Mouse (Mus musculus) liver, embryonic 16.5 days (tissue): Measurements from ENCODE around the gene Zfp715. TPM values are rescaled to one million over a fixed set of nuclear protein-coding genes. Genes with fewer than 3 reads are reported as not detected.

Experiments
- ATAC-seq: fragments of 200-750 bp; cut with Nextera tagmentation; 2 replicates; pipeline ENCODE4 v1.8.0; 2017; ENCODE audit warnings: low read depth, mild to moderate bottlenecking, moderate number of reproducible peaks, moderate library complexity
- H3K27ac ChIP-seq: fragments of 300-500 bp; sonication (generic); 2 replicates; pipeline ENCODE4 v1.5.1; 2014; ENCODE audit warnings: mild to moderate bottlenecking, low read length
- H3K27me3 ChIP-seq: fragments of 300-500 bp; sonication (generic); 2 replicates; pipeline ENCODE4 v1.6.1; 2014; ENCODE audit warnings: low read depth, low read length, mixed read lengths; ENCODE audit not compliant: control insufficient read depth, insufficient read depth
- H3K36me3 ChIP-seq: fragments of 300-500 bp; sonication (generic); 2 replicates; pipeline ENCODE4 v1.6.1; 2014; ENCODE audit warnings: mild to moderate bottlenecking; ENCODE audit not compliant: control insufficient read depth, insufficient read depth
- H3K4me1 ChIP-seq: fragments of 300-500 bp; sonication (generic); 2 replicates; pipeline ENCODE4 v1.6.1; 2014; ENCODE audit warnings: low read depth, low read length, mixed read lengths; ENCODE audit not compliant: control insufficient read depth
- H3K4me2 ChIP-seq: fragments of 300-500 bp; sonication (generic); 2 replicates; pipeline ENCODE4 v1.6.1; 2014; ENCODE audit warnings: low read depth, low read length, mixed read lengths
- H3K4me3 ChIP-seq: fragments of 300-500 bp; sonication (generic); 2 replicates; pipeline ENCODE4 v1.5.1; 2014; ENCODE audit warnings: low read depth, mild to moderate bottlenecking, low read length
- H3K9ac ChIP-seq: fragments of 300-500 bp; sonication (generic); 2 replicates; pipeline ENCODE4 v1.6.1; 2014; ENCODE audit warnings: low read depth, low read length
- H3K9me3 ChIP-seq: fragments of 300-500 bp; sonication (generic); replicated peaks from 2 replicates; pipeline ENCODE4 v1.6.1; 2016; ENCODE audit warnings: low read length; ENCODE audit not compliant: control insufficient read depth
- WGBS: fragments of 180-500 bp; shearing (Covaris S2); extraction: QIAGEN DNeasy Blood & Tissue Kit; methylation state at CpG from one replicate; pipeline ENCODE4 v1.1.7; 2014; ENCODE audit not compliant: insufficient replicate concordance; 5-methylcytosine and 5-hydroxymethylcytosine counted together
- polyA plus RNA-seq: library from polyadenylated mRNA; unstranded; fragments of >200 nt; fragmentation: Nextera tagmentation; extraction: Ambion mirVana; gene quantifications from 2 replicates; pipeline ENCODE4 v1.2.1, GENCODE M21; 2015

Gene Zfp715
- polyA plus RNA-seq, 1 experiment from 2014 or later = 4.5 TPM

- peaks cover 7% of the 10 kb centered on the region for H3K4me1 ChIP-seq
- WGBS = 44% methylated on average over 1 of the region's 1 CpGs
- no peak overlapping the region for H3K9ac ChIP-seq
- no peak overlapping the region for H3K4me3 ChIP-seq
- no peak overlapping the region for H3K4me2 ChIP-seq
- no peaks in the 10 kb centered on the region for H3K9me3 ChIP-seq
- H3K27ac ChIP-seq = no peak overlapping the region
- no peaks in the 10 kb centered on the region for H3K27me3 ChIP-seq
- no peaks in the 10 kb centered on the region for H3K36me3 ChIP-seq
- ATAC-seq = no peak
These were observed 33.5 kb upstream of the Zfp715 start for GRCm38 (mm10) chr7:43346571-43346970.

- no peaks in the 10 kb centered on the region for H3K9me3 ChIP-seq
- 0 out of 2 replicates have a peak, but pooled peaks have one; percentile 35 for ATAC-seq
- peaks cover 4% of the 10 kb centered on the region; the same call in 1 of the 2 replicates for H3K4me1 ChIP-seq
- no peak overlapping the region for H3K4me3 ChIP-seq
- H3K27me3 ChIP-seq = no peaks in the 10 kb centered on the region
- no peak overlapping the region for H3K9ac ChIP-seq
- no peaks in the 10 kb centered on the region for H3K36me3 ChIP-seq
- H3K27ac ChIP-seq = no peak overlapping the region
- no peak overlapping the region for H3K4me2 ChIP-seq
- WGBS = 58% methylated on average over 4 of the region's 4 CpGs
These were observed 33.1 kb upstream of the Zfp715 start for GRCm38 (mm10) chr7:43346148-43346547.

GRCm38 (mm10) chr7:43344491-43344890 lies 31.4 kb upstream of the Zfp715 start:
- no peak overlapping the region for H3K27ac ChIP-seq
- no peak overlapping the region for H3K4me2 ChIP-seq
- ATAC-seq = no peak
- no peak overlapping the region for H3K4me3 ChIP-seq
- H3K27me3 ChIP-seq = no peaks in the 10 kb centered on the region
- H3K9me3 ChIP-seq = no peaks in the 10 kb centered on the region
- no peaks in the 10 kb centered on the region for H3K36me3 ChIP-seq
- 64% methylated on average over 4 of the region's 4 CpGs for WGBS
- no peak overlapping the region for H3K9ac ChIP-seq
- no peaks in the 10 kb centered on the region for H3K4me1 ChIP-seq

DNA sequence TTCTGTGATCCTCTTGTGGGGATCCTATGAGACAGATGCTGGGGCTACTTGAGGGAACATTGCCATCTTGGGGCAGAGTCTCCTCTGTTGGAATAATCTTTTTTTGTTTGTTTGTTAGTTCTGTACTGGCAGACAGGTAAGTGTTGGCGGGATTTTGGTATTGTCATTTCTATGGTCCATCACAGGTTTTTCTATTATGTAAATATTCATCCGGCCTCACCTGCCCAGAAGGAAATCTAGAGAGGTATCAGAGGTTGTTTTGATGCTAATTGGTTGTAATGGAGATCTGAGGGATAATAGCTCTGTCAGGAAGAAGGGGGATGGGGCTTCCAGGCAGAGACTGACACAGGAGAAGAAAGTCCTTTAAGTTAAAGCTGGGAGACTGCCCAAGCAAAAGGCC lies 30.9 kb upstream of the Zfp715 start:
- WGBS = 70% methylated on average over 2 of the region's 2 CpGs
- H3K36me3 ChIP-seq = no peaks in the 10 kb centered on the region

GRCm38 (mm10) chr7:43343191-43343590 lies 30.1 kb upstream of the Zfp715 start:
- no peaks in the 10 kb centered on the region for H3K9me3 ChIP-seq
- 26% methylated on average over 5 of the region's 5 CpGs for WGBS
- H3K27me3 ChIP-seq = no peaks in the 10 kb centered on the region
- H3K4me2 ChIP-seq = no peak overlapping the region
- no peaks in the 10 kb centered on the region for H3K36me3 ChIP-seq
- H3K27ac ChIP-seq = no peak overlapping the region
- H3K4me1 ChIP-seq = no peaks in the 10 kb centered on the region
- ATAC-seq = no peak
- no peak overlapping the region for H3K9ac ChIP-seq
- no peak overlapping the region for H3K4me3 ChIP-seq

More for the DNA sequence above, 30.9 kb upstream of the Zfp715 start:
- H3K27ac ChIP-seq = no peak overlapping the region
- H3K4me1 ChIP-seq = no peaks in the 10 kb centered on the region
- H3K4me3 ChIP-seq = no peak overlapping the region
- H3K4me2 ChIP-seq = no peak overlapping the region
- ATAC-seq = no peak
- H3K27me3 ChIP-seq = no peaks in the 10 kb centered on the region
- H3K9ac ChIP-seq = no peak overlapping the region
- H3K9me3 ChIP-seq = no peaks in the 10 kb centered on the region

DNA sequence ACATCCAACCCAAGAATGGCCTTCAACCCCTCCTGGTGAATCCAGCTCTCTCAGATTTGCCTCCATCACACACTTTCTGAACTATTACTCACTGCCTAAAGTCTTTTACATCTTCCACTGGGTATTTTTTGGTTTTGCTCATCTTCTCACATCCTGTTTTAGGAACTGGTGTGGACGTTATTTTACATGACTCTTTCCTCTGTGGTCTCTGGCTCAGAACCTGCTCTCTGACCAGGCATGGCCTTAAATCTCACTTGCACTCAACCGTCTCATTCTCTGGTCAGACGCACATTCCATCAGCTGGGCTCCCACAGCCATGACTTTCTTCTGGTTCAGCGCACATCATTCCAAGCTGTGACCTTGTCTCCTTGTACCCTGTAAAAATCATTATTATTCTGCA lies 27.7 kb upstream of the Zfp715 start:
- H3K36me3 ChIP-seq = no peaks in the 10 kb centered on the region
- H3K27ac ChIP-seq = no peak overlapping the region
- H3K4me1 ChIP-seq = no peaks in the 10 kb centered on the region
- H3K4me3 ChIP-seq = no peak overlapping the region
- no peak overlapping the region for H3K4me2 ChIP-seq
- H3K9ac ChIP-seq = no peak overlapping the region
- no peaks in the 10 kb centered on the region for H3K9me3 ChIP-seq
- WGBS = 56% methylated on average over 4 of the region's 4 CpGs
- H3K27me3 ChIP-seq = no peaks in the 10 kb centered on the region
- ATAC-seq = no peak

- Histone ChIP-seq H3K4me1 (no peaks in the 10 kb centered on the region), H3K4me3 (no peak overlapping the region), H3K9ac (no peak overlapping the region), H3K36me3 (no peaks in the 10 kb centered on the region), H3K27ac (no peak overlapping the region), H3K4me2 (no peak overlapping the region), H3K27me3 (no peaks in the 10 kb centered on the region), H3K9me3 (no peaks in the 10 kb centered on the region)
- WGBS = 51% methylated on average over 2 of the region's 2 CpGs
- ATAC-seq = no peak
These were observed 20.8 kb upstream of the Zfp715 start for GRCm38 (mm10) chr7:43333899-43334298.

DNA sequence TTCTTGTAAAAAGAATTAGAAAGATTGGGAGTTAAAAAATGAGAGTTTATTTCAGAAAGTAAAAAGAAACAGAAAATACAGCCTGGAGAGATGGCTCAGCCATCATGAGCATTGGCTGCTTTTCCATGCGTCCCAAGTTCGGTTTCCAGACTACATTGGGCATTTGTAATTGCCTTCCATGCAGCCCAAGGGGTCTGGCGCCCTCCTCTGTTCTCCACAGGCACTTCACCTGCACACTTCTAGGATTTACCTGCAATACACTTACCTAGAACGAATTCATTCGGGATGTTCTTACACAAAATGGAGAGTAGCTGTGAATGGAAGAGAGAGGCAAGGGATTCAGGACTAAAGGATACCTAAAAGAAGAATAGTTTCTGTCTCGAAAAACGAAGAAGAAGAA lies 20.1 kb upstream of the Zfp715 start:
- Histone ChIP-seq H3K9ac (no peak overlapping the region), H3K27me3 (no peaks in the 10 kb centered on the region), H3K36me3 (no peaks in the 10 kb centered on the region), H3K4me2 (no peak overlapping the region), H3K9me3 (no peaks in the 10 kb centered on the region), H3K4me3 (no peak overlapping the region), H3K27ac (no peak overlapping the region), H3K4me1 (no peaks in the 10 kb centered on the region)
- WGBS = 32% methylated on average over 6 of the region's 7 CpGs
- no peak for ATAC-seq

GRCm38 (mm10) chr7:43328101-43328500 lies 15.0 kb upstream of the Zfp715 start:
- no peak for ATAC-seq
- 42% methylated on average over 4 of the region's 4 CpGs for WGBS
- Histone ChIP-seq H3K27me3 (no peaks in the 10 kb centered on the region), H3K9me3 (no peaks in the 10 kb centered on the region), H3K9ac (no peak overlapping the region), H3K4me3 (no peak overlapping the region), H3K4me2 (no peak overlapping the region), H3K27ac (no peak overlapping the region), H3K4me1 (no peaks in the 10 kb centered on the region), H3K36me3 (no peaks in the 10 kb centered on the region)
